Mouse (Mus musculus): ENCODE measurements around the gene Gfpt1. TPM values are rescaled to one million over a fixed set of nuclear protein-coding genes. Genes with fewer than 3 reads are reported as not detected.
"Not testable (repeated sequence)": the region's sequence is repeated elsewhere in the genome, so short reads cannot be mapped to it uniquely, and the experiment has no call there.

Gfpt1 gene
- total RNA-seq, 2 experiments from 2014 or later = 48.6 to 52.0 TPM

DNA sequence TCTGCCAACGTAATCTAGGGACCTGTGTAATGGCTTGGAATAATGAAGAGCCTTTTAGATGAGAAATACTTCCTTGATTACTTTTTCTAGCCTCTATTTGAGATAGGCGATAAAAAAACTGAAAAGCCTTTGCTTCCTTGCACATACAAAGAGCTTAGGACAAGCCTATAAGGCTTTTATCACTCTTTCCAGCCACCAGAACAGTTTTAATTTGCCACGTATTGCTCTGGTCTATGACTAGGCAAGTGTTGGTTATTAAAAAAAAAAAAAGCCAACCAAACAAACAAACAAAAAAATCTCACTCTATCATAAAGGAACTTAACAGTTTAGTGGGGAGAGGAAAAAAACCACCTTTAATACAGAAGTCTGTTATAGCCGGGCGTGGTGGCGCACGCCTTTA, 1.2 kb upstream of the Gfpt1 start:
- no peak for DNase-seq (ENCODE audit: low spot score in 2 of 2)

DNA sequence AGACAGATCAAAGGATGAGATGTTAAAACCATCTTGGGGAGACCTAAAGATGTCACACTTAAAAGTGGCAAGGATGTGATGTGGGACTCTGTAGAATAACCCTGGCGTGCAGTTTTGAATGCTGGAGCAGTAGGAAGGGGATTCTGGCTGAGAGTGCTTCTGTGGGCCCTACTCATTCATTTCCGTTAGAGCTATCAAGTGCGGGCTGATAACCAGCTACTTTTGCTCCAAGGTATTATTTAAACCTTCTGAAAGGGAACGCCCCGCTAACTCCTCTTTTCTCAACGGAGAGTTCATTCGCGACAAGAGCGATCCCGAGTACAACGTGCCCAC, 676 bp upstream of the Gfpt1 start:
- DNase-seq (ENCODE audit: low spot score in 2 of 2) = no peak

DNA sequence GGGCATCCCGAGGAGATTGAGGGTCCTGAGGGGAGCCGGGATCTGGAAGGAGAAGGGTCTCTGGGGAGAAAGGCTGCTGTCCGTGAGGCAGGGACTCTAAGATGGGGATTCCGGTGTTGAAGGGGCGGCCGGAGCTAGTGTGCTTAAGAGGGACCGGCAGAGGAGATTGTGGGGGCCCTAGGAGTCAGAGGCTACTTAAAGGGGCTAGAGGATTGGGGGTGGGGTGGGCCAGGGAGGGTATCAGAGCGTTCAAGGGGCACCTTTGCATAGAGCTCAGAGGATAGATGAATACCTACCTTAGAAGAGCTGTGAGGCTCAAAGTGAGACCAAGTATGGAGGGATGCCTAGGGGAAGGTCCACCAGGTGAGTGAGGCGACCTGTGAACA, 478 bp downstream of the Gfpt1 start:
- no peak for DNase-seq (ENCODE audit: low spot score in 2 of 2)

DNA sequence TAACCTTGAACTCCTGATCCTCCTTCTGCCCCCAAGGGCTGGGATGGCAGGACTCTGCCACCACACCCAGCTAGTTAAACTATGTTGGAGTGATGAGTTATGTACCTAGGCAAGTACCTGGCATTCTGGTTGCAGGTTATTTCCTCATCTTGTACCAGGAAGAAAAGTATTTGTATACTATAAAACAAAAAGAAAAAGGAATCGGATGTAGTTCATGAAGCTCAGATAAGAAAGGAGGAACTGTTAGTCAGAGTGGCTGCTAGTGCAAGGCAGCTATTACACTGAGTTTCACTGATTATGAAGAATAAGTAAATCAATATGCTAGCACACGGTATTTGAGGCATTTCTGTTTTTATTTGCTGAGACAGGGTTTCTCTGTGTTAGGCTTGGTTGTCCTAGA, 2.2 kb downstream of the Gfpt1 start:
- no peak for DNase-seq (ENCODE audit: low spot score in 2 of 2)

DNA sequence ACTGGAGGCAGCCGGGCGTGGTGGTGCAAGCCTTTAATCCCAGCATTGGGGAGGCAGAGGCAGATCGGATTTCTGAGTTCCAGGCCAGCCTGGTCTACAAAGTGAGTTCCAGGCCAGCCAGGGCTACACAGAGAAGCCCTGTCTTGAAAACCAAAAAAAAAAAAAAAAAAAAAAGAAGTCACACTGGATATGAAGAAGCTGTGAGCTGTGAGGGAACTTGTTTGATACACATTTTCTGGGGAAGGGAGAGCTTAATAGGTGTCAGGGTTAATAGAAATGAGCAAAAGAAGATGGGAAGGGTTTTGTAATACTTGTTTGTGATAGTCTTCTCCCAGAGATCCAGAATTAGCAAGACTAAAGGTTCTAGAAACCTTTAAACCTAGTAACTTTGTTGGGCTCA, 2.9 kb downstream of the Gfpt1 start:
- DNase-seq (ENCODE audit: low spot score in 2 of 2) = no peak

DNA sequence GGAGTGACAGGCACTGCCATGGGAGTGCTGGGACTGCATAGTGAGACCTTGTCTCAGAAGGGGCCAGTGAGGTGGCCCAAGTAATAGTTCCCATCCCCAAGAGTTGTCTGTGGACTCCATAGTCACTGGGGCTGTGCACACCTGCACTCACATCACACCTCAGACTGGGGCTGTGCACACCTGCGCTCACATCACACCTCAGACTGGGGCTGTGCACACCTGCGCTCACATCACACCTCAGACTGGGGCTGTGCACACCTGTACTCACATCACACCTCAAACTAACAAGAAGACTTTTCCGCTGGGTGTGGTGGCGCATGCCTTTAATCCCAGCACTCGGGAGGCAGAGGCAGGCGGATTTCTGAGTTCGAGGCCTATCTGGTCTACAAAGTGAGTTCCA, 6.1 kb downstream of the Gfpt1 start:
- not testable (repeated sequence) for DNase-seq (ENCODE audit: low spot score in 2 of 2)

DNA sequence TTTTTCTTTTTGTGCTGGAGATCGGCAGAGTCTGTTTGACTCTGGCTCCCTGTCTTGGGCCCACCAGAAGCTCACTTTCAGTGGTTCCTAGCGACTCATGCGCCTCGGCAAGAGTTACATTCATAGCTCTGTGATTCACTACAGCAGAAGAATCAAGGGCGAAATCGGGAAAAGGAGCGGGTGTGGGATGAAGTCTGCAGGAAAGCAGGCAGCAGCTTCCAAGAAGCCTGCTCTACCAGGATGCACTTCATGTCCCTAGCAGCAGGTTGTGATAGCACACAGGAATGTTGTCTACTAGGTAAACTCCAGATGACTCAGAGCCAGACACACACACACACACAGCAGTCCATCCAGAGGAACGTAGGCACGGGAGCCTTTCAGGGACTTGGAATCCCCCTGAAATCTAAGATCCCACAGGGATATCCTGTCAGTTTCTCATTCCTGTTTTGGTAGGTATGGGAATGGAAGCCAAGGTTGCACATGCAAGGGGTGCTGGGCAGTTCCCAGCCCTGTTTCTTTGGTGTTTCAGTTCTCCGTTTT, 9.3 kb downstream of the Gfpt1 start:
- DNase-seq (ENCODE audit: low spot score in 2 of 2) = peak in 1 of 2 experiments; percentile 9

DNA sequence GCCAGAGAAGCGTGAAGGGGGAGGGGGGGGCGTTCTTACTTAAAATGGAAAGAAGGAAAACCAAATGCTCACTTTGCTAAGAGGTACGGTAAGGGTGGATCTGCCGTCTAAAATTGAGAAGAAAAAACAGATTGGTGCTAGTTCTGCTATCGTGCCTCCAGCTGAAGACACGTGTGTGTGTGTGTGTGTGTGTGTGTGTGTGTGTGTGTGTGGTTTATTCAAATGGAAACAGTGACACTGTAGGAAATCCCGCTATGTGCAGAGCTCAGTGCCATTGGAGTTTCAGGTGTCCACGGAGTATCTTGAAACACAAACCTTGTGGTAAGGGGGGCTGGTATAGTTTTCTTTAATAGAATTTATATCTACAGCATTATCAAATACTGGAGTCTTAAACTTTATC, 11.5 kb downstream of the Gfpt1 start:
- DNase-seq (ENCODE audit: low spot score in 2 of 2) = no peak

DNA sequence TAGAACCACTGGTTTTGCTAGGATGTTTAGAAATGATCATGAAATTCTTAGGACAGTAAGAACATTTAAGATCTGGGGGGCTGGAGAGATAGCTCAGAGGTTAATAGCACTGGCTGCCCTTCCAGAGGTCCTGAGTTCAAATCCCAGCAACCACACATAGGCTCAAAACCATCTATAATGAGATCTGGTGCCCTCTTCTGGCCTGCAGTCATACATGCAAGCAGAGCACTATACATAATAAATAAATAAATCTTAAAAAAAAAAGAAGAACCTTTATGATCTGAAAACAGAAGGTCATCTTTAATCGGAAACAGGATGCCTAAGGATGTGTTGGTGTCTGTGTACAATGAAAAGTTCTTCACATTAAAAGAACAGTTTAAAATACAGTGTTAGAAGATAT, 17.1 kb downstream of the Gfpt1 start:
- DNase-seq (ENCODE audit: low spot score in 2 of 2) = no peak

DNA sequence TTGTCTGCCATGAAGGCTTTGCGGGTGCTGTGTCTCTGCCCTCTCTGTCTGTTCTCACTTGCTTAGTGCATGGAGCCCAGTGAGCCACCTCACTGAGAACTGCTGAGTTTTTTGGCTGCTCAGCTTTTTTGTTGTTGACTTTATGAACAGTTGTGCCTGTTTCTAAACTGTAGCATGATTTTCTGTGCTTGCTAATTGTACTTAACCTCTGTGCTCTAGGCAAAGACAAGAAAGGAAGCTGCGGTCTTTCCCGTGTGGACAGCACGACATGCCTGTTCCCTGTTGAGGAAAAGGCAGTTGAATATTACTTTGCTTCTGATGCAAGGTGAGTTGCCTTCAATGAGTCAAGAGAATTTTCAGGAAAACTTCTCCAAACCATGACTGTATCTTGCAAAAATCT, 20.9 kb downstream of the Gfpt1 start:
- no peak for DNase-seq (ENCODE audit: low spot score in 2 of 2)

DNA sequence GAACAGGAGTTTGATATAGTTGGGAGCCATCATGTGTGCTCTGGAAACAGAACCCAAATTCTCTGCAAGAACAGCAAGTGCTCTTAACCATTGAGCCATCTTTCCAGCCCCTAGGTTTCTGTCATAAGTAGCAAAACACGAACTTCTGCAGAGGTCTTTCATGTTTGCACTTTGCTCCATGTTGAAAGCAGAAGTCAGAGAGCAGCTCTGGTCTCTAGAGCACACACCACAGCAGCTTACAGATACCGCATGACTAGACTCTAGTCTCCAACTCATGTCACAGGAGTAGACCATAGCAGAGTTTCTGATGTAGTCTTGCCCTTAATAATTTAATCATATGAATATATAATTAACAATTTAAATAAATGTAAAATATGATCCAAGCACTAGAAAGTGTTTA, 25.6 kb downstream of the Gfpt1 start:
- no peak for DNase-seq (ENCODE audit: low spot score in 2 of 2)

DNA sequence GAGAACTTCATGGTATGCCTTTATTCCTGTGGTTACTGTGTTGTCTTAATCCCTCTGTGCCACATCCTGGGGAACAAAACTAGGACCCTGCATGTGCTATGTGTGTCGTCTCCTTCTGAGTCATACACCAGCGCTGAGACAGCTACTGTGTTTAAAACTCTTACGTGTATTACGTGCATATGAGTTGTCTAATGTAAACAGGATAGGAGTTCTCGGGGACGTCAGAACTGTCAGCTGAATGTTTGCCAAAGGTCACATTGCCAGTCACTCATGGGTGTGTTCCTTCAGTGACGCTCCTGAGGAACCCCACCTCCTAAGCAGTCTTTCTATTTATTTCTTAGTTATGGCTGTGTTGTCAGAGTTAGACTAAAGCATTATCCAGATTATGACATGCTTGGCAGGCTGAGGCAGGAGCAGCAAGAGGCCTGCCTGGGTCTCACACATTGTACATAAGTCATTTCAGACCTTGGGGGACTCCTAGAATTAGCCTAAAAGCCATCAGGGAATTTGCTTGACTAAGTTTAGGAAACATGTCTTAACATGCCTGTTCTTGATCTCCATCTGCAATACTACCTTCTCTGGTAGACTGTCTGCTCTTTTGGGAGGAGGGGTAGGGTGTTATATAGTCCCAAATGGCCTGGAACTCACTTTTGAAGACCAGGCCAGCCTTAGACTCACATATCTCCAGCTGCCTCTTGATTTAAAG, 26.7 kb downstream of the Gfpt1 start:
- no peak for DNase-seq (ENCODE audit: low spot score in 2 of 2)

DNA sequence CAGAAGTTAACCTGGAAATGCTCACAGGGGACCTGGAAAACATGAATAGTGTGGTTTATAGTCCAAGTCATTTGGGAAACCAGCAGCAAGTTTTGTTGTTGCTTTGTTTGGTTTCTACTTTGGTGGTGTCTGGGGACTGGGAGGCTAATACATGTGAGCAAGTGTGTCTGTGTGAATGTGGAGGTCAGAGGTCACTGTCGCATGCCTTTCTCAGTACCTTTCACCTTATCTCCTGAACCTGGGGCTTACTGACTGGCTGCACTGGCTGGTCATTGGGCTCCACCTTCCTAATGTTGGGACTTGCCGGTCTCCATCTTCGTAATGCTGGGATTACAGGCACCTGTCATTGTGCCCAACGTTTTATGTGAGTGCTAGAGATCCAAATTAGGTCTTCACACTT, 28.0 kb downstream of the Gfpt1 start:
- no peak for DNase-seq (ENCODE audit: low spot score in 2 of 2)

DNA sequence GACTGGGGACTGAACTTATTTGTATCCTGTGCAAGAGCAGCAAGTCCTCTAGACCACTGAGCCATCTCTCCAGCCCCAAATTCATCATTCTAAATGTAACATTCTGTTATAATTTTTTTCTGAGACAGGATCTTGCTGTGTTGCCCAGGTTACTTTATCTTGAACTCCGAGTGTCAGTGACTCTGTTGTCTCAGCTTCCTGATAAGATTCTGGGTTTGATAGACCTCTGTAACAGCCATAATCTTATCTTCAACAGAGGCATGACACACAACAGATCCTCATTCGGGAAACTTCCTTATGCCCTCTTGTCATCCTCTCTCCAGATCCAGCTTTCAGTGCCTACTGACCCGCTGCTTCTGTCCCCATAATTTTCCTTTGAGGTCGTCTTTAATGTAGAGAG, 30.1 kb downstream of the Gfpt1 start:
- DNase-seq (ENCODE audit: low spot score in 2 of 2) = no peak

DNA sequence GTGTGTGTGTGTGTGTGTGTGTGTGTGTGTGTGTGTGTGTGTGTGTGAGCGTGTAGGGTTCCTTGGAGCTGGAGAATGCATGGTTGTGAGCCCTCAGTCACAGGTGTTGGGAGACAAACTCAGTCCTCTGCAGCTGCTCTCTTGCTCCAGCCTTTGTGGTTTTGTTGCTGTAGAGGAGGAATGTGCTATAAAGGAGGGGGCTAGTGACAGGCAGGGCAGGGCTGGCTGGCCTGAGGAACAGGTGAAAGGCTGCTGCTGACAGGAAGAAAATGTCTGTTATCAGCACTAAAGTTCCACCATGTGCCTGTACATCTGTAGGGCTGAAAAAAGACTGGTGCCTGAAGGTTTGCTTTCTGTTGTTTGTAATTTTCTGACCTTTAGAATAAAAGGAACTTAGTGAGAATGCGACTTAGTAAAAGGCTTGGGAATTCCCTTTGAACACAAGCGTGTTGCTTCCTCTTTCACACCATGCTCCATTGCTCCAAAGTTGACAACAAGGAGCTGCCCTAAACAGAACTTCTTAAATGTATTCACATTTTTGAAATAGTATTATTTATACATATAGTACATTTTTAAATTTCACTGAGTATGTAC, 32.5 kb downstream of the Gfpt1 start:
- no peak for DNase-seq (ENCODE audit: low spot score in 2 of 2)

DNA sequence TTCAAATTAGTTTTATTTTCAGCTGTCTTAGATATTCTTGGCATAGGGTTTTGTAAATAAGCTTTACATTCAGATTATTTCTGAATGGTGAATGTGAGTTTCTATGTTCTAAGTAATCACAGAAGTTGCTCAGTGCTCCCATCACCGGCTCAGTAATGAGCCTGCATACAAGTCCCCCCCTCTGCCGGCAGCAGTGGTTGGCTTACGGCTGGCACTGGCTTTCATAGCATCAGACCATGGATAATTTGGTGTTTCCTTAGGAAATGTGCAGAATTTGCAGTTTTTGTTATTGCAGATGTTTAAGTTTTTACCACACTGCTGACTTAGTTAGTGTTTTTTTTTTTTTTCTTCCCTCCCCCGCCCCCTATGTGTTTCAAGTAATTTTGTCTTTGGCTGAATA, 36.8 kb downstream of the Gfpt1 start:
- DNase-seq (ENCODE audit: low spot score in 2 of 2) = no peak

DNA sequence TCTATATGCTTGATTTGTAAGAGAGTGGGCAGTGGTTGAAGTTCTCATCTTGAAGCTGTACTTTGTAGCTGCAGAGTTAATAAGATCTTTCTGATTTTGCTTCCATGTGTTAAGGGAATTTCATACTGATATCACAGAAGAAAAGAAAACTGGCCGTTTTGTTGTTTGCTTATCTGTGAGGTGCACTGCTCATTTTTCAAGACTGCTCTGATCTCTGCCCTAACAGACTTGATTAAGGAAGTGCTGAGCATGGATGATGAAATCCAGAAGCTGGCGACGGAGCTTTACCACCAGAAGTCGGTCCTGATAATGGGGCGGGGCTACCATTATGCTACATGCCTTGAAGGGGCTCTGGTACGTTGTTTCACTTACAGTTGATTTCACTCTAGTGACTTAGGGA, 42.4 kb downstream of the Gfpt1 start:
- no peak for DNase-seq (ENCODE audit: low spot score in 2 of 2)

DNA sequence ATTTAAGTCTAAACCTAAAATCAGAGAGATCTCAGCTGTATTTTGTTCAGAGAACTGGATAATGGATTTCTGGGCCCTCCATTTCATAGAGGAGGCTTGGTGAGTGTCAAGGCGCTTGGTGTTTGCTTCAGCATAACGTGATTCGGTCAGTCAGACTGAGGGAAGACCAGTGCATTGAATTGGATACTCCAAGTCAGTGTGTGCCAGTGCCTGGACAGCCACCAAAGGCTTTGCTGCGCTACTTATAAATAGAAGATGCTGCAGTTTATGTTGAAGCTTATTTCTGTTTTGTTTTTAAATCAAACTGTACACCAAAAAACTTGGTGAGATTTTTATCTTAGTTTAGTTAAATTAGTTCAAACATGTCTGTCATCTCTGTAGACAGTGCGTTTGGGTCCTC, 45.7 kb downstream of the Gfpt1 start:
- DNase-seq (ENCODE audit: low spot score in 2 of 2) = no peak

DNA sequence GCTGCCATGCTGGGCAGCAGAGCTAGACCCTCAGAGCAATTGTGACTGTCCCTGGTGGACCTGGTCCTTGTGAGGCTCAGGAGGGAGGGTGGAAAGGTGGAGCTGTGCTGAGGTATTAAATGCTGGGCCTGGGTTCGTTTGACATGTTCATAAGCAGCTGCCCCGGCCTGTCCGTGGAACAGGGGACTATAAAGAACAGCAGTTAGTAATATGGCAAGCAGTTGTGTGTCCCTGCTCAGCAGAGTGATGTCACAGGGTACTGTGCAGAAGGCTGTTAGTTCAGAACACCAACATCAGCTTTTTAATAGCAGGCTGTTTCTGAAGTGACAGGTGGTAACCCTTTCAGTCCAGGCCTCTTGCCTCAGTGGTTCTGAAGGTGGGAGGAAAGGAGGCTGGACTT, 48.2 kb downstream of the Gfpt1 start:
- no peak for DNase-seq (ENCODE audit: low spot score in 2 of 2)

DNA sequence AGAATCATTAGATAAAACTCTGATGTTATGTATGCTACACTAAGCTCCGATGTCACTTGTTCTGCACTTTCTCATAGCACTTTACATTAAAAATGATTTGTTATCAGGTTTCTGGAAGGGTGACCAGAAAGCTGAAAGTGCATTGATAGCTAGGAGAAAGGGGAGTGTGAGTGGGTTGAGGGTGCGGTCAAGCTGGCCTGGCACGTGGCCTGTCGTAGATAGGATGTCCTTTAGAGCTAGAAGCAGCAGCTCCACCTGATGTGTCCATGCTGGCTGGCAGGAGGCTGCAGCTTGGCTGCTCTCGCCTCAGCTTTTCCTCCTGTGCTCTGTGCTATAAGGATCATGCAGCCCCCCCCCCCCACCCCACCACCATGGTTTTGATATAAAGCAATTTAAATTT, 49.8 kb downstream of the Gfpt1 start:
- DNase-seq (ENCODE audit: low spot score in 2 of 2) = no peak

DNA sequence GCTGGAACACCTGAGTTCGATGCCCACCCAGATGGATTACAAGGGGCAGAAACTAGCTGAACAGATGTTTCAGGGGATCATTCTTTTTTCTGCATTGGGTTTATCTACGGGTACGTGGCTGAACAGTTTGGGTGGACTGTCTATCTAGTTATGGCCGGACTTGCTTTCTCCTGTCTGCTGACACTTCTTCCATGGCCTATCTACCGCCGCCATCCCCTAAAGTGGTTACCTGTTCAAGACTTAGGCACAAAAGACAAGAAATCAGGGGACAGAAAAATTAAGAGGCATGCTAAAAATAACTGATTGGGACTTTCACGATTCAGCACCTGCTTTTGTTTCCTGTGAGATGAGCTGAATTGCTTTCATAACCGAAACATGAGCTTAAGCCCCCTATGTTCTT, 51.0 kb downstream of the Gfpt1 start:
- not testable (repeated sequence) for DNase-seq (ENCODE audit: low spot score in 2 of 2)

DNA sequence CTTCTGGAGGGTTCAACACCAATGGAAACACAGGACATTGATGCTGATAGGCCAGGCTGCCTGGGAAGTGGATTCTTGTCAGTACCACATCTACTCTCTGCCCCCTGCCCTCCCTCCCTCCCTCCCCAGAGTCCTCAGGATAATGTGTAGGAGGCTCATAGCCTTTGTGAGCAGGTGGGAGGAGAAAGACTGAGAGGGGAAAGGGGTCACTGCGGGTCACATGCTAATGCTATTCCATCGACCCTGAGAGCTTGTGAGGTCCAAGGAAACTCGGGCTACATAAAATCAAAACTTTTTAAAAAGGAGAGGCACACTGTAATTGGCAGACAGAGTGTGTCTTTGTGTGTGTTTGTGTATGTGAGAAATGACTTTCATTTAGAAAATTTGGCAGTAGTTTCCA, 56.6 kb downstream of the Gfpt1 start:
- no peak for DNase-seq (ENCODE audit: low spot score in 2 of 2)

DNA sequence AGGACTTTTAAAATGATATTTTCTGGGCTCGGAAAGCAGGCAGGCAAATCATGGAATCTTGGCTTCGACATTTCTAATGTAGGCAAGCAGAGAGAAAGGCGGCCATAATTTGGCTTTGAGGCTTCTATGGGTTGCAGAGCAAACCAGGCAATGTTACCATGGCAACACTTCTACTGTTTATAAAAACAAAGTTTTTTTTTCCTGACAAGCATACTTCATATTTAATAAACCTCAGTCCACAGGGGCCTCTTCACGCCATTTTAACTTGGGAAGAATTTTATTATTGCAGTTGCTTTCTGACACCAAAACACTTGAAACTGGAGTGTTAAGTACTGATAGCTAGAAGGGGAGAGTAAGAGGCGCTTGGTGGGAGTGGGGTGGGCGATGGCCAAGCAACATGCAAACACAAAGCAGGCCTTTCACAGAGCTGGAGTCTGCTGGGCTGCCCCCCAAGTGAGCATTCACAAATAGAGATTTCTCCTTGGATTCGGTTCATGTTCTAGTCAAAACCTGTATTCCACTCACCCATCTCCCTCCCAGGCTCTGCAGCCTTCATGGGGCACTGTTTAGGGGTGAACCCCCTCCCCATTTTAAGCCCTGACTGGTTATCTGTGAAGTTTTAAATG, 57.1 kb downstream of the Gfpt1 start:
- peak in 1 of 2 experiments; percentile 20 for DNase-seq (ENCODE audit: low spot score in 2 of 2)
